8 mouse cellular contexts compared by ENCODE assay signal in genomic region chr4:43631046-43631955, GRCm38 (mm10). TPM values are rescaled to one million over a fixed set of nuclear protein-coding genes. Genes with fewer than 3 reads are reported as not detected.
DNase-seq lines count a peak whose midpoint lies in the region; ATAC-seq lines count a peak whose summit lies in the region.

Gene Npr2 (plus strand): TSS chr4:43631935.

- no peaks in the 10 kb centered on the region for H3K36me3 ChIP-seq in forebrain, embryonic 10.5 days (replicated peaks)
- no peaks in the 10 kb centered on the region for H3K36me3 ChIP-seq in heart, embryonic 16.5 days (ENCODE audit: control insufficient read depth, insufficient read depth)

- H3K27me3 ChIP-seq in forebrain, embryonic 10.5 days (ENCODE audit: poor library complexity, severe bottlenecking): peaks cover 36% of the 10 kb centered on the region
- no peaks in the 10 kb centered on the region for H3K27me3 ChIP-seq in heart, embryonic 16.5 days (ENCODE audit: control insufficient read depth, insufficient read depth, low read length)

- ATAC-seq in frontal cortex, adult (ENCODE audit: low TSS enrichment): peak; percentile 42
- peak; percentile 60 for ATAC-seq in heart, embryonic 16.5 days (replicated peaks; ENCODE audit: extremely low read depth, insufficient read depth, low FRiP score)

- under 1% methylated on average over 33 of the region's 70 CpGs for WGBS in forebrain, embryonic 10.5 days
- whole genome bisulfite sequencing in heart, embryonic 16.5 days: 1% methylated on average over 54 of the region's 70 CpGs

- H3K27ac ChIP-seq in forebrain, embryonic 10.5 days: peak within 1 kb of the TSS; percentile 90
- peak within 1 kb of the TSS; percentile 82 for H3K27ac ChIP-seq in heart, embryonic 16.5 days (ENCODE audit: low read length)

- H3K4me2 ChIP-seq in heart, embryonic 16.5 days (ENCODE audit: low read depth, low read length): peak within 1 kb of the TSS; percentile 71

- H3K9ac ChIP-seq in heart, embryonic 16.5 days (ENCODE audit: low read length): peak within 1 kb of the TSS; percentile 92

- peaks cover 48% of the 10 kb centered on the region for H3K4me1 ChIP-seq in forebrain, embryonic 10.5 days
- H3K4me1 ChIP-seq in heart, embryonic 16.5 days (ENCODE audit: control insufficient read depth, insufficient read depth, low read length): peaks cover 23% of the 10 kb centered on the region

- no peak for DNase-seq in frontal cortex, postnatal 14 days (ENCODE audit: low spot score in 2 of 2)
- peak in 1 of 2 experiments; percentile 24 for DNase-seq in adrenal gland, postnatal 4 days (ENCODE audit: low spot score in 2 of 2)
- DNase-seq in forebrain, embryonic 10.5 days (ENCODE audit: extremely low spot score, low spot score): peak; percentile 55
- peak; percentile 62 to 63 for DNase-seq in layer of hippocampus, postnatal 10 days (ENCODE audit: low spot score in 2 of 2)
- peak; percentile 72 for DNase-seq in lung, postnatal 10 days
- DNase-seq in right cerebral cortex, postnatal 10 days (ENCODE audit: low spot score in 2 of 2): peak; percentile 49 to 55

- peaks cover 4% of the 10 kb centered on the region; the same call in 1 of the 2 replicates for H3K9me3 ChIP-seq in forebrain, embryonic 10.5 days
- no peaks in the 10 kb centered on the region for H3K9me3 ChIP-seq in heart, embryonic 16.5 days (replicated peaks; ENCODE audit: control insufficient read depth, low read length)

- H3K4me3 ChIP-seq in forebrain, embryonic 10.5 days: peak within 1 kb of the TSS; percentile 79
- peak within 1 kb of the TSS; percentile 70 for H3K4me3 ChIP-seq in heart, embryonic 16.5 days (ENCODE audit: low read length)

RNA-seq across cellular contexts. Expression of gene Npr2, which starts in this region (rescaled TPM):
- total RNA-seq in adrenal gland, postnatal 4 days (2021): 10 to 100 TPM; 43.0 to 47.5 TPM
- polyA plus RNA-seq in forebrain, embryonic 10.5 days (2016; fragmentation: Nextera tagmentation; extraction: Ambion mirVana): 5.4 and 6.2 TPM in 2 replicates
- 9.1 and 9.7 TPM in 2 replicates for polyA plus RNA-seq in heart, embryonic 16.5 days (2015; fragmentation: Nextera tagmentation; extraction: Ambion mirVana)
- total RNA-seq in layer of hippocampus, postnatal 10 days (2021): 10 to 100 TPM; 47.8 to 49.0 TPM

Comparison
In these comparisons a context has a peak if more than half of its experiments do, and no peak if none do; other contexts are left out.
1. DNase-seq: peak in forebrain, embryonic 10.5 days (single experiment), layer of hippocampus, postnatal 10 days (2 of 2), lung, postnatal 10 days (single experiment) and right cerebral cortex, postnatal 10 days (2 of 2); none in frontal cortex, postnatal 14 days (0 of 2).